Mouse (Mus musculus) hindlimb bud, embryonic 11.5 days (tissue): ENCODE data around the gene Col26a1.

Experiments
- DNase-seq: peaks from one replicate; pipeline ENCODE4 v3.0.0-alpha.2; 2012; ENCODE audit warnings: low read depth, low spot score; ENCODE audit errors: extremely low spot score

Gene Col26a1

DNA sequence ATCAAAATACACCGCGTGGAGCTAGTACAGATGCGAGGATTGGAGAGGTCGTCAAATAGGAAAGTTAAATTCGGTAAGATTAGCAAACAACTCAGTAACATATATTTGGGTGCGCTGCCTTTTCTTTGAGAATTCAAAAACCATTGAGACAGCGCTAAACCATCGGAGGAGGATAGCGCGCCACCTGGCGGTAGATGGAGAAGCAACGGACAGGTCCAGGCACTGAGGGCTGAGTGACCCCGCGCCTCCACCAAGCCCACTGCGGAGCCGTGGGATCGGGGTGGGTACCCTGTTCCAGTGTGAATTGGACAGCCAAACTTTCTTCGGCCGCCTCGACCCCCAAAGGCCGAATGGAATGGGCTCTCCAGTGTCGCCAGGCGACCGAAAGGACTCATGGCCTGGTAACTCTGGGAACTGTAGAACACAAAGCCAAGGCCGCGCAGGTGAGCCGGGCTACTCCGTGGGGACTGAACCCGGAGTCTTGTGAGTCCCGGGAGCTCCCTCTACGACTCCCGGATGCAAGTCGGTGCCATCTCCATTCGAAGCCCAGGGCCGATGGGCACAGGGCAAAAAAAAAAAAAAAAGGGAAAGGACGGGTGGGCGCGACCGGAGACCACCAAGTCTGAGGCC, 1.5 kb downstream of the Col26a1 start:
- no peak for DNase-seq

DNA sequence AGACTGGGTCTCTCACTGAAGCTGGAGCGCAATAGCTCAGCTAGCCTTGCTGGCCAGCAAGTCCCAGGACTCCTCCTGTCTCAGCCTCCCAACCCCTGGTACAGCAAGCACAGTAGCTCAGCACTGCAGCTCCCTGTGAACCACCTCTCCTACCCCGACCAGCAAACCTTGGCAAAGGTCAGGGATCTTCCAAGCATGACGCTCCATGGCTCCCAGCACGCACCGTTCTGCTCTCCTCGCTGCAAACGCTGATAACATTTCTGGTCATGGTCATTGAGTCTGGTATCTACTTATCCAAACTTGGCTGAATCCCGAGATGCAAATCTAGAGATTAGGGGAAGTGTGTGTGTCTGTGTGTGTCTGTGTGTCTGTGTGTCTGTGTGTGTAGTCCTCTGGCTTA, 2.9 kb downstream of the Col26a1 start:
- DNase-seq, result no peak

DNA sequence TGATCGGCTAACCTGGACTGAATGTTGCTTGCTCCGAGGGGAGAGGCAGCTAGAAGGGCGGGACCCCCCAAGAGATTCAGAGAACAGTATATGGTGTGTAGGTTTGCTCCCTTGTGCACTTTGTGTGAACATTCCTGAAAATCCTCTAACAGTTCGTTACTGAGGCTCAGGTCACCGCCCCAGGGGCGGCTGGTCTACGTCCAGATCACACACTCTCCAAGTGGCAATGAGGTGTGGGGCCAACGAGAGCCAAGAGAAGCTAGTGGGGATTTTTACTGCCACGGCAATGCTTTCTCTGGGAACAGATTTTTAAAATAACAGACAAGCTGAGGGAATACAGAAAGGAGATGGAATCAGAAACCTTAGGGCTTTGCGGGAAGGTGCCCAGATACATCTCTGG, 8.7 kb downstream of the Col26a1 start:
- DNase-seq, result no peak

- no peak for DNase-seq
Observed at GRCm38 (mm10) chr5:136872417-136872816, 10.6 kb downstream of the Col26a1 start.

- no peak for DNase-seq
Observed at GRCm38 (mm10) chr5:136869451-136870114, 13.4 kb downstream of the Col26a1 start.

GRCm38 (mm10) chr5:136867706-136868105, 15.3 kb downstream of the Col26a1 start:
- DNase-seq, result no peak

DNA sequence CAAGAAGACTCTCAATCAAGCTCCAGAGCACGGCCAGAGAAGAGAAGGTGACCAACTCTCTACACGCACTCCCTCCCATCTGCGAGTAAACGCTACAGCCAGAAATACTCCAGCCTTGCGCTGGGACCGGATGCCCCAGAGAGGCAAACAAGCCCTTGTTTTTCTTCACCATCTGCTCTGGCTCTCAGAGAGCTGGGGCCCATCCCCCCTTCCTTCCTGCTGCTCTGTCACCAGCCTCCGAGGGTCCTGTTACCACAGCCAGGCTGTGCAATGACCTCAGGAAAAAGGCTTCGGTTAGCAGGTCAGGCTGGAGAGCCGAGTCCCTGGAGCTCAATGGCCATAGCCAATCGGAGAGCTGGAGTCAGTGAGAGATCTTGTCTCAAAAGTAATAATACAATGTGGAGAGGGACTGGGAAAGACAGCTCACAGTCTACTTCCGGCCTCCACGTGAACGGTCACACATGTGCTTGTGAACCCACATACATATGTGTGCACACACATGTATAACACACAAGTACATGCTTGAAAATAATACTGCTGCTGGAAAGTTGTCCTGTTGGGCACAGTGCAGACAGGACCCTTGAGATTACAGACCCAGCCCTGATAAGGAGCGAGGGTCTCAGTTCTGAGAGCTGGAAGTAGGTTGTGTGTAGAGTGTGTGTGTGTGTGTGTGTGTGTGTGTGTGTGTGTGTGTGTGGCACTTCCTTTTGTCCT, 18.9 kb downstream of the Col26a1 start:
- peak; percentile 91 for DNase-seq

GRCm38 (mm10) chr5:136863276-136863675, 19.7 kb downstream of the Col26a1 start:
- DNase-seq, result no peak

GRCm38 (mm10) chr5:136862806-136863205, 20.2 kb downstream of the Col26a1 start:
- DNase-seq, result no peak

DNA sequence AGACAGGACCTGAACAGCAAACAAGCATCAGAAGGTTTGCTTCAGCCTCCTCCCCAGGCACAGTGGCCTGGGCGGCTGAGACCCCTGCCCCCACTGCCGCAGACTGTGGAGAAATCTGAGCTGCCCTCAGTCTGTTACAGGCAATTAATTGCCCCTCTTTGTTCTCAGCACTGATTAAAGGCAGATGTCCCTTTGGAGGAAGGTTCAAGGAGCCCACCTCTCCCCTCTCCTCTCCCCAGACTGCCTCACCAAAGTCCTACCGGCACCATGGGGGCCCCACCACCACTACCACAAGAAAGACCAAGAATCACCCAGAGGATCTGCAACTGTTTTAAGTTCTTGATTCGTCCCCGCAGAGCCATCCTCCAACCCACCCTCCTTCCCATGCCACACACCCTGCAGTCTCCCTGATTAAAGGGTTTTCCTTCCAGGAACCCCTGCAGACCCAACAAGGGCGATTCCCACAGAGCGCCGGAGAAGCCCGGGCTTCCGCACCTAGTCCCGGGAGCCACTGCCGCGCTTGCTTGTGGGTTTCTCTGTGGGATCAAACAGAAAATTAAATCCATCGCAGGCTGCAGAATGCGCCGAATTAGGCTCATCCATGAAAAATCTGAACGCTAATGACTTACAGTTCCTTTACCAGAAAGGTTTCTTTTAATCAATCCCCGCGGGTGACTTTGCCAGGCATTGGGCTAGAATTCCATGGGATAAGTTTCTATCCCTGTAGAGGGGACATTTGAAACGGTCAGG, 21.6 kb downstream of the Col26a1 start:
- DNase-seq, result peak; percentile 85

- no peak for DNase-seq
Observed at GRCm38 (mm10) chr5:136850716-136851115, 32.3 kb downstream of the Col26a1 start.

- DNase-seq, result no peak
Observed at GRCm38 (mm10) chr5:136846385-136847264, 36.4 kb downstream of the Col26a1 start.

- no peak for DNase-seq
Observed at GRCm38 (mm10) chr5:136843930-136844329, 39.1 kb downstream of the Col26a1 start.

GRCm38 (mm10) chr5:136840036-136840435, 43.0 kb downstream of the Col26a1 start:
- peak; percentile 49 for DNase-seq

DNA sequence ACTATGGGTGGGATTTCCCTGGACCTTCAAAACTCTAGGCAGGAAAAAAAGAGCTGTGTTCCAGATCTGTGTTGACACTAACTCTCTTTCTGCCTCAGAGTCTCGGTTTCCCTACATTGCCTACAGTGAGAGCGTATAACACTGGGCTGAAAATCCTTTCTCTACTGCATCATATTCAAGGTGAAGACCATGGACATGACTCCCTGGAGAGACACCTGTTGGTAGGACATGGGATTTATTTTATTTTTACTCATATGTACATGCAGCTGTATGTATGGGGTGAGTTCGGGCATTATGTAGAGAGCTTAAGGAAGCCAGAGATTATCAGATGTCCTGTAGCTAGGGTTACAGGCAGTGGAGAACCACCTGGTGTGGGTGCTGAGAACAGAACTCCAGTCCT, 50.0 kb downstream of the Col26a1 start:
- DNase-seq, result no peak

DNA sequence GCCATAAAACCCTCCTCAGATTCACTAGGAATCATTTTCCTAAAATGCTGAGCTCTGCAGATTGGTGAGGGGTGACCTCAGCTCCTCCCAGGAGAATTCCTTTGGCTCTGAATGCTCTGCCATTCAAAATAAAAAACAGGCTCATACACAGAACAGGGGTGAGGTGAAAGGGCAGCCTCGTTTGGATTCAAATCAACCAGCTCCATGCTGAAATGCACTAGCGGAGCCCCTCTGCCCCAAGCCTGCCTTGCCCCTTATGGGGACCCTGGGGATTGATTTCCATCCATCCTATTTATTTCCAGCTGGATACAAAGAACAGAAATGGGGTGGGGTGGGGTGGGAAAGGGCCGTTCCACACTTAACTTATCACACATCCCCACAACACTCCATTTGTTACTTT, 52.9 kb downstream of the Col26a1 start:
- no peak for DNase-seq

DNA sequence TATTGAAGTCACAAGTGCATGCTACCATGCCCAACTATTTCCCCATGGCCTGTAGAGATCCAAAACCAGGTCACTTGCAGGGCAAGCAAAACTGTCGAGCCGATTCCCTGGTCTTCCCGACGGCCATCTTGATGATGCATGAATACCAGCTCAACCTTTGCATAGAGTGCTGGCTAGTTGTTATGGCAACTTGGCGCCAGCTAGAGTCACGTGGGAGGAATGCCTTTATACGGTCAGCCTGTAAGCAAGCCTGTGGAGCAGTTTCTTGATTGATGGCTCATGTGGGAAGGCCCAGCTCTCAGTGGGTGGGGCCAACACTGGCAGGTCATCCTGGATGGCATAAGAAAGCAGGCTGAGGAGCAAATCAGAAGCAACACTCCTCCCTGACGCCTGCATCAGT, 61.0 kb downstream of the Col26a1 start:
- no peak for DNase-seq

DNA sequence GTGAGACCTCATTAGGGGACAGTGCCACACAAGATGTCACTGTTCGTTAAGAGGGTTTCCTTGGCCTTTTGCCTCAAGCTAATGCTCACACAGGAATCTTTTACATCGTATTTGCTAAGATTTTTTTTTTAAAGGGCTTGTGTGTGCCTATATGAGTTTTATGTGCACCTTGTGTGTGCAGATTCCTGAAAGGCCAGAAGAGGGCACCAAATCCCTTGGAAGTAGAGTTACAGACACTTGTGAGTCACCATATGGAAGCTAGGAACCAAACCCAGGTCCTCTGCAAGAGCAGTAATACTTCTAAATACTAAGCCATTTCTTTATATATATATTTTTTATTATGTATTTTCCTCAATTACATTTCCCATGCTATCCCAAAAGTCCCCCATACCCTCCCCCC, 62.1 kb downstream of the Col26a1 start:
- DNase-seq, result no peak

DNA sequence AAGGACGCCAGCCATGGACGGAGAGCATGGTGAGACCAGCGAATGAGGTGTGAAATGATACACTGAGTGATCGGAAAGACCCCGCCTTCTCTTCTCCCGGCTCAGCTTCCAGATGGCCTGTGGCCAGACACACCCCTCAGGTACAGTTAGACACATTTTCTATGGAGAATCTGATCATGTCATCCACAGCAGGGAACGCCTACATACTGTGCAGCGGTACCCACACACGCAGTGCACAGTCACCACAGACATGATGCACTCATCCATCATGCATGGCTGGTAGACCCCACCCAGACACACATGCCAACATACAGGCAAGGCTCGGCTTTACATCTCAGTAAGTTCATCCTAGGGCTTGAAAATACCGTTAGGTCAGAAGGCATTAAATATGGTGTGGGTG, 63.3 kb downstream of the Col26a1 start:
- no peak for DNase-seq

DNA sequence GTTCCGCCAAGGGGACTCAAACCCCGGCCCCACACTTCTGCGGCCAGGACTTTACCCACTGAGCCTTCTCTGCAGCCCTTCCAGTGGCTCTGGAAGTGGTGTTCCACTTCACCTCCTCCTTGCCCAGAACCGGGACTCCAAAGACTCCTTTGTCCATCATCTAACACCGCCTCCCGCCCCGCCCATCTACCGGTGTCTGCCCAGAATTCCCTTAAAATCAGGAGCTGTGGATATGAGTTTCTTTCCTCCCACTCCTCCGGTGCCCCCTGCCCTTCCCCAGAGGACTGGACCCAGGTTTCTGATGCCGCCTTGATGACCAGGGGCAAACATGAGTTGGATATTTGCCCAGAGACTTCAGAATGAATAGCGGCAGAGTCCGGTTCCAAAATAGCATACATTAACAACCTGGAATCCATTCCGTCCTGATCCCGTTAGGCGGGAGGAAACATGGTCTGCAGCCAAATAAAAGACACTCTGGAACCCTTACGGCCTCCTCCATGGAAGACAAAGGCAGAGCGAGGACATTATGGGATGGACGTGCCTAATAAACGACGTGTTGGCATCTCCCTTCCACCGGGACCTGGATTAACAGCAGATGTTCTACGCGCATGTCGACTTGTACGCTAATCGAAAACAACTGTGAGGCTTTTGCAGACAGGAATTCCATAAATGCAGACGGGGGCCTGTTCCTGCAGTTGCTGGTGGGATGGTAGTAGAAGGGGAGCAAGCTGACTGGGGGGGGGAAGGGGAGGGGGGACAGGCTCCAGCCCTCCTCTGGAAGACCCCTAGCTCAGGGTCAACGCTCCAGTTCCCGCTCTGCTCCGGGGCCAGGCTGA, 72.3 kb downstream of the Col26a1 start:
- peak; percentile 95 for DNase-seq
